Mouse (Mus musculus): ENCODE measurements around the gene Ncbp3. TPM values are rescaled to one million over a fixed set of nuclear protein-coding genes. Genes with fewer than 3 reads are reported as not detected.

Gene Ncbp3
- 9.6 and 11.1 TPM in 2 replicates for polyA plus RNA-seq (2015; fragmentation: Nextera tagmentation; extraction: Ambion mirVana)

GRCm38 (mm10) chr11:73047542-73047996 lies at the start of gene Ncbp3:
Ncbp3 (plus strand) TSS chr11:73047783.
- no peaks in the 10 kb centered on the region for H3K27me3 ChIP-seq (replicated peaks; ENCODE audit: control insufficient read depth, insufficient read depth, low read length)
- no peaks in the 10 kb centered on the region; the same call in 1 of the 2 replicates for H3K36me3 ChIP-seq (ENCODE audit: control insufficient read depth, insufficient read depth)
- under 1% methylated on average over 39 of the region's 39 CpGs for WGBS
- H3K27ac ChIP-seq (ENCODE audit: low read length): peak within 1 kb of the TSS; percentile 87
- H3K4me3 ChIP-seq (replicated peaks; ENCODE audit: low read length): peak within 1 kb of the TSS; percentile 95
- H3K4me2 ChIP-seq (ENCODE audit: low read length): peak within 1 kb of the TSS; percentile 85
- peak; percentile 98 for ATAC-seq
- H3K9me3 ChIP-seq (ENCODE audit: control insufficient read depth, low read length): no peaks in the 10 kb centered on the region
- peaks cover 16% of the 10 kb centered on the region for H3K4me1 ChIP-seq (replicated peaks; ENCODE audit: control insufficient read depth, insufficient read depth, low read length)
- H3K9ac ChIP-seq (replicated peaks; ENCODE audit: low read depth, low read length): peak within 1 kb of the TSS; percentile 97

GRCm38 (mm10) chr11:72998771-72999170 lies 48.8 kb upstream of the Ncbp3 start, which contains the start of gene P2rx1:
P2rx1 (plus strand) TSS chr11:72999103.
- ATAC-seq: no peak
- Histone ChIP-seq H3K36me3 (ENCODE audit: control insufficient read depth, insufficient read depth) (no peaks in the 10 kb centered on the region), H3K27me3 (replicated peaks; ENCODE audit: control insufficient read depth, insufficient read depth, low read length) (no peaks in the 10 kb centered on the region), H3K9me3 (ENCODE audit: control insufficient read depth, low read length) (no peaks in the 10 kb centered on the region), H3K4me1 (replicated peaks; ENCODE audit: control insufficient read depth, insufficient read depth, low read length) (no peaks in the 10 kb centered on the region), H3K9ac (replicated peaks; ENCODE audit: low read depth, low read length) (no peak within 1 kb of the TSS), H3K4me2 (ENCODE audit: low read length) (no peak within 1 kb of the TSS), H3K4me3 (replicated peaks; ENCODE audit: low read length) (no peak within 1 kb of the TSS), H3K27ac (ENCODE audit: low read length) (no peak within 1 kb of the TSS)
- WGBS: 58% methylated on average over 8 of the region's 8 CpGs

GRCm38 (mm10) chr11:73001029-73001428 lies 46.6 kb upstream of the Ncbp3 start:
- no peak for ATAC-seq
- H3K9ac ChIP-seq (replicated peaks; ENCODE audit: low read depth, low read length): no peak overlapping the region
- H3K4me1 ChIP-seq (replicated peaks; ENCODE audit: control insufficient read depth, insufficient read depth, low read length): no peaks in the 10 kb centered on the region
- 9% methylated on average over 6 of the region's 6 CpGs for WGBS
- H3K27me3 ChIP-seq (replicated peaks; ENCODE audit: control insufficient read depth, insufficient read depth, low read length): no peaks in the 10 kb centered on the region
- H3K9me3 ChIP-seq (ENCODE audit: control insufficient read depth, low read length): no peaks in the 10 kb centered on the region
- no peak overlapping the region for H3K4me2 ChIP-seq (ENCODE audit: low read length)
- H3K27ac ChIP-seq (ENCODE audit: low read length): no peak overlapping the region
- H3K4me3 ChIP-seq (replicated peaks; ENCODE audit: low read length): no peak overlapping the region
- no peaks in the 10 kb centered on the region for H3K36me3 ChIP-seq (ENCODE audit: control insufficient read depth, insufficient read depth)

- no peak overlapping the region for H3K27ac ChIP-seq (ENCODE audit: low read length)
- H3K9ac ChIP-seq (replicated peaks; ENCODE audit: low read depth, low read length): no peak overlapping the region
- no peaks in the 10 kb centered on the region for H3K9me3 ChIP-seq (ENCODE audit: control insufficient read depth, low read length)
- no peaks in the 10 kb centered on the region for H3K4me1 ChIP-seq (replicated peaks; ENCODE audit: control insufficient read depth, insufficient read depth, low read length)
- H3K4me3 ChIP-seq (replicated peaks; ENCODE audit: low read length): no peak overlapping the region
- H3K27me3 ChIP-seq (replicated peaks; ENCODE audit: control insufficient read depth, insufficient read depth, low read length): no peaks in the 10 kb centered on the region
- H3K4me2 ChIP-seq (ENCODE audit: low read length): no peak overlapping the region
- ATAC-seq: peak; percentile 33; the same call in 1 of the 2 replicates
- no peaks in the 10 kb centered on the region for H3K36me3 ChIP-seq (ENCODE audit: control insufficient read depth, insufficient read depth)
- WGBS: 3% methylated on average over 2 of the region's 2 CpGs
These were observed 41.2 kb upstream of the Ncbp3 start for GRCm38 (mm10) chr11:73006377-73006776.

GRCm38 (mm10) chr11:73007113-73007512 lies 40.5 kb upstream of the Ncbp3 start:
- no peak overlapping the region for H3K4me3 ChIP-seq (replicated peaks; ENCODE audit: low read length)
- H3K9me3 ChIP-seq (ENCODE audit: control insufficient read depth, low read length): no peaks in the 10 kb centered on the region
- H3K9ac ChIP-seq (replicated peaks; ENCODE audit: low read depth, low read length): no peak overlapping the region
- WGBS: 24% methylated on average over 3 of the region's 3 CpGs
- ATAC-seq: no peak
- H3K27ac ChIP-seq (ENCODE audit: low read length): no peak overlapping the region
- H3K27me3 ChIP-seq (replicated peaks; ENCODE audit: control insufficient read depth, insufficient read depth, low read length): no peaks in the 10 kb centered on the region
- no peaks in the 10 kb centered on the region for H3K36me3 ChIP-seq (ENCODE audit: control insufficient read depth, insufficient read depth)
- H3K4me1 ChIP-seq (replicated peaks; ENCODE audit: control insufficient read depth, insufficient read depth, low read length): no peaks in the 10 kb centered on the region
- no peak overlapping the region for H3K4me2 ChIP-seq (ENCODE audit: low read length)

GRCm38 (mm10) chr11:73007698-73008481 lies 39.7 kb upstream of the Ncbp3 start:
- Histone ChIP-seq H3K36me3 (ENCODE audit: control insufficient read depth, insufficient read depth) (no peaks in the 10 kb centered on the region), H3K27ac (ENCODE audit: low read length) (no peak overlapping the region), H3K4me1 (replicated peaks; ENCODE audit: control insufficient read depth, insufficient read depth, low read length) (no peaks in the 10 kb centered on the region), H3K4me3 (replicated peaks; ENCODE audit: low read length) (no peak overlapping the region), H3K27me3 (replicated peaks; ENCODE audit: control insufficient read depth, insufficient read depth, low read length) (no peaks in the 10 kb centered on the region), H3K9me3 (ENCODE audit: control insufficient read depth, low read length) (no peaks in the 10 kb centered on the region), H3K4me2 (ENCODE audit: low read length) (no peak overlapping the region), H3K9ac (replicated peaks; ENCODE audit: low read depth, low read length) (no peak overlapping the region)
- 64% methylated on average over 11 of the region's 11 CpGs for WGBS
- no peak for ATAC-seq

- Histone ChIP-seq H3K27me3 (replicated peaks; ENCODE audit: control insufficient read depth, insufficient read depth, low read length) (no peaks in the 10 kb centered on the region), H3K4me1 (replicated peaks; ENCODE audit: control insufficient read depth, insufficient read depth, low read length) (no peaks in the 10 kb centered on the region), H3K4me2 (ENCODE audit: low read length) (no peak overlapping the region), H3K9me3 (ENCODE audit: control insufficient read depth, low read length) (no peaks in the 10 kb centered on the region), H3K27ac (ENCODE audit: low read length) (no peak overlapping the region), H3K36me3 (ENCODE audit: control insufficient read depth, insufficient read depth) (no peaks in the 10 kb centered on the region), H3K4me3 (replicated peaks; ENCODE audit: low read length) (no peak overlapping the region), H3K9ac (replicated peaks; ENCODE audit: low read depth, low read length) (no peak overlapping the region)
- WGBS: 77% methylated on average over 2 of the region's 2 CpGs
- no peak for ATAC-seq
These were observed 38.8 kb upstream of the Ncbp3 start for GRCm38 (mm10) chr11:73008826-73009225.

GRCm38 (mm10) chr11:73009531-73010274 lies 37.9 kb upstream of the Ncbp3 start:
- H3K27ac ChIP-seq (ENCODE audit: low read length): no peak overlapping the region
- ATAC-seq: no peak
- no peak overlapping the region for H3K4me3 ChIP-seq (replicated peaks; ENCODE audit: low read length)
- no peaks in the 10 kb centered on the region for H3K36me3 ChIP-seq (ENCODE audit: control insufficient read depth, insufficient read depth)
- H3K4me2 ChIP-seq (ENCODE audit: low read length): no peak overlapping the region
- H3K4me1 ChIP-seq (replicated peaks; ENCODE audit: control insufficient read depth, insufficient read depth, low read length): no peaks in the 10 kb centered on the region
- H3K9me3 ChIP-seq (ENCODE audit: control insufficient read depth, low read length): no peaks in the 10 kb centered on the region
- no peak overlapping the region for H3K9ac ChIP-seq (replicated peaks; ENCODE audit: low read depth, low read length)
- H3K27me3 ChIP-seq (replicated peaks; ENCODE audit: control insufficient read depth, insufficient read depth, low read length): no peaks in the 10 kb centered on the region
- WGBS: 61% methylated on average over 13 of the region's 13 CpGs

GRCm38 (mm10) chr11:73013981-73014380 lies 33.6 kb upstream of the Ncbp3 start:
- H3K4me2 ChIP-seq (ENCODE audit: low read length): no peak overlapping the region
- H3K27me3 ChIP-seq (replicated peaks; ENCODE audit: control insufficient read depth, insufficient read depth, low read length): no peaks in the 10 kb centered on the region
- peaks cover 11% of the 10 kb centered on the region; the same call in 1 of the 2 replicates for H3K4me1 ChIP-seq (replicated peaks; ENCODE audit: control insufficient read depth, insufficient read depth, low read length)
- no peak overlapping the region for H3K9ac ChIP-seq (replicated peaks; ENCODE audit: low read depth, low read length)
- H3K27ac ChIP-seq (ENCODE audit: low read length): no peak overlapping the region
- H3K36me3 ChIP-seq (ENCODE audit: control insufficient read depth, insufficient read depth): no peaks in the 10 kb centered on the region
- H3K9me3 ChIP-seq (ENCODE audit: control insufficient read depth, low read length): no peaks in the 10 kb centered on the region
- 78% methylated on average over 5 of the region's 5 CpGs for WGBS
- no peak for ATAC-seq
- no peak overlapping the region for H3K4me3 ChIP-seq (replicated peaks; ENCODE audit: low read length)
